Mouse (Mus musculus): ENCODE measurements at regions not wholly inside any gene's neighbourhood (a gene's known extent, or its start where the extent isn't known, plus 50 kb on each side); places are given as distances from the start of the nearest gene placed in this dataset.

- peak; percentile 29 for DNase-seq (ENCODE audit: low spot score)
These were observed 223.3 kb upstream of the Impg1 start for GRCm38 (mm10) chr9:80688481-80689086.

DNA sequence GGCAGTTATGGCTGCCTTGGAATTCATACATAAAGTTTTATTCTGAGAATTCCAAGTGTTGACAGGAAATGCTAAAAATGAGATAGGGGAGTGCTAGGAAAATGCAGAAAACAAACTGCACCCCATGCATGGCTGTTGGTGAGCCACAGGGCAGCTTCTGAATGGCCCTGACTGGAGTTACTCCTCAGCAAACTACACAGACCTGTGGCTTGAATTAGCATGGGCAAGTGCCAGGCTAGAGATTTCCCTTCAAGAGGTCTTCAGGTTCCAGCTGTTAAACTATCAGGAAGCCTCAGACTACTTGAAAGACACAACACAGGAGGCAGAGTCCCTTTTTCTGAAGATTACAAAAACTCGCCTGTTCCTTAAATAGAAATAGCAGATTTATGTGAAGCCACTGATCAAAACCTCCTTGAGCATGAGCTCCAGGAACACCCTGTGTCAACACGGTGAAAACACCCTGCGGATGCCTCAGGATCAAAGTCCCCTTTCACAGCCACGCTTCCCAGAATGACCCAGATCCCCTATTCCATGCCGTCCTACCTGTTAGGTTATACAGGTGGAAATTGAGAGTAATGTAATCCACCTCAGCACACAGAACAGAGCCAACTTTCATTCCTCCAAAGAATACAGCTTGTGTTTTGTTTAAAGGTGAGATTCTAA is 217.9 kb upstream of the Impg1 start:
- no peak for DNase-seq (ENCODE audit: low spot score)

GRCm38 (mm10) chr9:80681709-80682108 is 216.4 kb upstream of the Impg1 start:
- DNase-seq (ENCODE audit: low spot score) = no peak

DNA sequence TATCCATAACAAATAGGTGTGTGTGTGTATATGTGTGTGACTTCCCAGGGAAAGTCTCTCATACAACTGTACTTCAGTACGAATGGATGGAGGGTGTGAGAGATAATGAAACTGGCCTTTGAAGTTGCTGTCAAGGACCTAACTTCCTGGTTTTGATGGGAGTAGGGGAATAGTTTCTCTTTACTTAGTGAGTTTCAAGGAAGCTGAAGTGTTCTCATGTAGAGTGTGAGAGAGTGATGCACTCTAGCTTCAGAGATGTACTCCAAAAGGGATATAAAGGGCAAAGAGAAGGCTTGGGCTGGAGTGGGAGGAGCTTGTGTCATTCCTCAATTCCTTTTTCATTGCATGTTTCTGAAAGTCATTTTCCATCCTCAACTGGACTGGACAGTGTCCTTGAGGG is 206.2 kb upstream of the Impg1 start:
- no peak for DNase-seq (ENCODE audit: low spot score)

DNA sequence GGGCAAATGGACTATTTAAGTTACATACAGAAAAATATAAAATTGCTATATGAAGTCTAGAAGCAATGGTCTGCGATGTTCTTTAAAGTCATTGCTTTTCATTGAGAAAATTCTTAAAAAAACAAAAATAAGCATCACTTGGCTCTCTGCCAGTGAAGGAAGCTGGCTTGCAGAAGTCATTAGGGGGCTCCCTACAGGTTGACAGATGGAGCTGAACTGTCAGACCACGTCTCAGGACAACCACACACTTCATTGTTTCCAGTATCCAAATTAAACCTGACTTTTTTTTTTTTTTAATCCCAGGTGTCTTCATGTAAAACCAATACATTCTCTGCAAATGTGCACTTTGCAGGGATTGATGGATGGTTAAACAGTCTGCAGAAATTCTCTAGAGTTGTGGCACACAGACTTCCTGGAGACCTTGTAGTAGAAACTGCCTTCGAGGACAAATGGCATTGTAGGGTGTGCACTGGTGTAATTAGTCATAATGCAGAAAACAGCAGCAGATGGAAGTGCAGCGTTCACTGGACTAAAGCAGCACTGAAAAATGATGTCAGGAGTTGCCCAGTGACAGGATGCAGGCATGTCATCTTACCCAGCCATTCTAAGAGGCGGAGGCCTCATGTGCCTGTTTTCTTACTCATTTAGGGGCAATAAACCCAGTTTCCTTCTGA is 203.4 kb upstream of the Impg1 start:
- no peak for DNase-seq (ENCODE audit: low spot score)

GRCm38 (mm10) chr9:80658755-80659154 is 193.5 kb upstream of the Impg1 start:
- no peak for DNase-seq (ENCODE audit: low spot score)

GRCm38 (mm10) chr9:80615114-80615513 is 149.8 kb upstream of the Impg1 start:
- no peak for DNase-seq (ENCODE audit: low spot score)

DNA sequence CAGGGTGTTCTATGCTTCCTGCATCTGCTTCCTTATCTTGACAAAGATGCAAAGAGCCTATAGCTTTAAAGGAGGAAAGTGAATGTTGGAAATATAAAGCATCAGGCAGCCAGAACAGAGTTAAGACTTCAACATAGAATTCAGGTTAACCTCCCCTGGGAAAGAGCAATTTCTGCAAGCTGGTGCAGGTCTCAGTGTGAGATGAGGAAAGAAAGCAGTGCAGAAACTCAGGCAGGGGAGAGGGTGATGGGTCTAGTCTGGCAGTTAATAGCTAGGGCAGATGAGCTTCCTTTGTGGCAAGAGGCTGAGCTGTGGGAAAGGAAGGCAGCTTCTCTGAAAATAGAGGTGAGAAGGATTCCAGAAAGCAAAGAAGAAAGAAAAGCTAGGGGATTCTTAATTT is 134.7 kb upstream of the Impg1 start:
- no peak for DNase-seq (ENCODE audit: low spot score)

DNA sequence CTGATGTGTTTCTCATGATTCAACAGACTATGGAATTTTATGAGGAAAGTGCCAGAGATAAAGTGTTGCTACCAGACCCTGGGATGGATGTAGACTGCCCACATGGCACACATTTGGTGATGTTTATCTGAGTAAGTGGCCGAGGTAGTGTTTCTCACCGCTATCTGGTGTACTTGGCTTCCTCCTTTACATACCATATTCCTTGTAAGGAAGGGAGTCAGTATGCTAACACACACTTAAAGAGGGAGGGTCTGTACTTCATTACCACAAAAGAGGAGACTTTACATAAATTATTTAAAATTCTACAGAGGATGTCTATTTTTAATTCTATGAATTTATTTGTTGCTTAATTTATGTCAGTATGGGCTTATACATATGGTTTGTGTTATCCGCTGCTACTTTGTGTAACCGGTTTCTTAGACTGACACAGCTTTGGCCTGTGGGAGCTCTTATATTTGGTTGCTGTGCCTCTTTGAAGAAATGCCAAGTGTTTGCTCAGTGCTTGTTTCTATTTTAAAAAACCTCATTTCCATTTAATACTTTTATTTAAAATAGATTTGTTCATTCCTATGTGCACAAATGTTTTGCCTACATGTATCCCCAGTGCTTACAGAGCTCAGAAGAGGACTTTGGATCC is 100.2 kb upstream of the Impg1 start:
- no peak for DNase-seq (ENCODE audit: low spot score)

GRCm38 (mm10) chr9:80563655-80564054 is 98.4 kb upstream of the Impg1 start:
- no peak for DNase-seq (ENCODE audit: low spot score)

GRCm38 (mm10) chr9:80555531-80556067 is 90.3 kb upstream of the Impg1 start:
- DNase-seq (ENCODE audit: low spot score) = no peak

All from urinary bladder, adult 2 months (tissue).